Mouse (Mus musculus): ENCODE measurements around the gene Sh3gl2. TPM values are rescaled to one million over a fixed set of nuclear protein-coding genes. Genes with fewer than 3 reads are reported as not detected.

The Sh3gl2 gene
- polyA plus RNA-seq (2012; rRNA removed) (3.0 and 3.1 TPM in 2 replicates), polyA plus RNA-seq (2014; fragmentation: Nextera tagmentation; extraction: Ambion mirVana) (5.2 and 6.5 TPM in 2 replicates)

DNA sequence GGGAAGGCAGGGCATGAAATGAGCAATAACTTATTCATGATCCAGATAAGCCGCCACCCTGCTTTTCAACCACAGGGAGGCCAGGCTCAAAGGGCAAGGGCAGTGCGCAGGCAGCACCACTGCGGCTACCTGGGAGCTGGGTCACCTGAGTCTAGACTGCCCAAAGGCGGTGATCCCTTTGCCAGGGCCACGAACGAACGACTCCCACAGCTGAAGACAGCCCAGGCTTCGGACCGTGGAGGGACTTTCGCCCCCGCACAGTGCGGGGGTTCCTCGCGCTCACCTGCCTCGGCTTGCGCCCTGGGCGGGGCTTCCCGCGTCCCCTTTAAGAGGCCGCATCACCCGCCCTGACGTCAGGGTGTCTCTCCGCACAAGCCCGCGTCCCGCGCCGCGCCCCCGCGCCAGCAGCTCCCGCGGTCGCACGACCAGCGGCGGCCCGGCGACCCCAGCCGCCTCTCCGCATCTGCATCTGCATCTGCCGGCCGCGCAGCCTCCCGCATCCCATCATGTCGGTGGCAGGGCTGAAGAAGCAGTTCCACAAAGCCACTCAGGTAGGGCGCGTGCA is at the start of gene Sh3gl2:
Gene Sh3gl2 (plus strand): TSS at position 56 of the 565 bp plus-strand sequence.
- H3K9me3 ChIP-seq (ENCODE audit: control insufficient read depth, low read length), result no peaks in the 10 kb centered on the region
- WGBS, result under 1% methylated on average over 36 of the region's 48 CpGs
- peak within 1 kb of the TSS; percentile 54 for H3K4me3 ChIP-seq (replicated peaks; ENCODE audit: low read length)
- H3K27me3 ChIP-seq (ENCODE audit: control insufficient read depth, insufficient read depth, low read length), result peaks cover 33% of the 10 kb centered on the region
- peak; percentile 47; the same call in 1 of the 2 replicates for ATAC-seq (ENCODE audit: low FRiP score, low read depth)
- H3K4me2 ChIP-seq (replicated peaks; ENCODE audit: low read depth, low read length, severe bottlenecking), result peak within 1 kb of the TSS; percentile 98
- no peak for DNase-seq (ENCODE audit: low spot score)
- no peak within 1 kb of the TSS for H3K27ac ChIP-seq (replicated peaks; ENCODE audit: low read depth, low read length)
- H3K9ac ChIP-seq (ENCODE audit: low read depth, low read length, severe bottlenecking), result peak within 1 kb of the TSS; percentile 49
- no peaks in the 10 kb centered on the region for H3K36me3 ChIP-seq (ENCODE audit: control insufficient read depth, insufficient read depth, low read length)
- TF ChIP-seq POLR2A (IDR thresholded peaks at IDR 0.05; ENCODE audit: borderline replicate concordance, extremely low read depth, insufficient read depth, insufficient read length), result no peak
- H3K4me1 ChIP-seq (ENCODE audit: control insufficient read depth, insufficient read depth, low read length), result no peaks in the 10 kb centered on the region

- no peak overlapping the region for H3K4me3 ChIP-seq (replicated peaks; ENCODE audit: low read length)
- H3K4me2 ChIP-seq (replicated peaks; ENCODE audit: low read depth, low read length, severe bottlenecking), result no peak overlapping the region
- ATAC-seq (ENCODE audit: low FRiP score, low read depth) (no peak), DNase-seq (ENCODE audit: low spot score) (peak; percentile 67)
- TF ChIP-seq POLR2A (IDR thresholded peaks at IDR 0.05; ENCODE audit: borderline replicate concordance, extremely low read depth, insufficient read depth, insufficient read length), result no peak
- H3K27me3 ChIP-seq (ENCODE audit: control insufficient read depth, insufficient read depth, low read length), result no peaks in the 10 kb centered on the region
- no peak overlapping the region for H3K9ac ChIP-seq (ENCODE audit: low read depth, low read length, severe bottlenecking)
- H3K4me1 ChIP-seq (ENCODE audit: control insufficient read depth, insufficient read depth, low read length), result no peaks in the 10 kb centered on the region
- H3K36me3 ChIP-seq (ENCODE audit: control insufficient read depth, insufficient read depth, low read length), result no peaks in the 10 kb centered on the region
- WGBS, result 64% methylated on average over 4 of the region's 4 CpGs
- no peak overlapping the region for H3K27ac ChIP-seq (replicated peaks; ENCODE audit: low read depth, low read length)
- no peaks in the 10 kb centered on the region for H3K9me3 ChIP-seq (ENCODE audit: control insufficient read depth, low read length)
Observed at GRCm38 (mm10) chr4:85161156-85161555, 43.8 kb upstream of the Sh3gl2 start.

GRCm38 (mm10) chr4:85162468-85163312 is 42.2 kb upstream of the Sh3gl2 start:
- Histone ChIP-seq H3K9me3 (ENCODE audit: control insufficient read depth, low read length) (no peaks in the 10 kb centered on the region), H3K9ac (ENCODE audit: low read depth, low read length, severe bottlenecking) (no peak overlapping the region), H3K36me3 (ENCODE audit: control insufficient read depth, insufficient read depth, low read length) (no peaks in the 10 kb centered on the region), H3K4me2 (replicated peaks; ENCODE audit: low read depth, low read length, severe bottlenecking) (peak overlapping the region; percentile 25), H3K4me3 (replicated peaks; ENCODE audit: low read length) (no peak overlapping the region), H3K27me3 (ENCODE audit: control insufficient read depth, insufficient read depth, low read length) (no peaks in the 10 kb centered on the region), H3K4me1 (ENCODE audit: control insufficient read depth, insufficient read depth, low read length) (no peaks in the 10 kb centered on the region), H3K27ac (replicated peaks; ENCODE audit: low read depth, low read length) (no peak overlapping the region)
- no peak for TF ChIP-seq POLR2A (IDR thresholded peaks at IDR 0.05; ENCODE audit: borderline replicate concordance, extremely low read depth, insufficient read depth, insufficient read length)
- ATAC-seq (ENCODE audit: low FRiP score, low read depth) (peak; percentile 80; the same call in 1 of the 2 replicates), DNase-seq (ENCODE audit: low spot score) (peak; percentile 85)
- WGBS, result 32% methylated on average over 27 of the region's 27 CpGs

- no peaks in the 10 kb centered on the region for H3K27me3 ChIP-seq (ENCODE audit: control insufficient read depth, insufficient read depth, low read length)
- no peak overlapping the region for H3K4me3 ChIP-seq (replicated peaks; ENCODE audit: low read length)
- WGBS, result 87% methylated on average over 2 of the region's 2 CpGs
- H3K9ac ChIP-seq (ENCODE audit: low read depth, low read length, severe bottlenecking), result no peak overlapping the region
- H3K4me2 ChIP-seq (replicated peaks; ENCODE audit: low read depth, low read length, severe bottlenecking), result no peak overlapping the region
- H3K36me3 ChIP-seq (ENCODE audit: control insufficient read depth, insufficient read depth, low read length), result no peaks in the 10 kb centered on the region
- no peak for DNase-seq (ENCODE audit: low spot score)
- no peak overlapping the region for H3K27ac ChIP-seq (replicated peaks; ENCODE audit: low read depth, low read length)
- H3K4me1 ChIP-seq (ENCODE audit: control insufficient read depth, insufficient read depth, low read length), result no peaks in the 10 kb centered on the region
- no peak for TF ChIP-seq POLR2A (IDR thresholded peaks at IDR 0.05; ENCODE audit: borderline replicate concordance, extremely low read depth, insufficient read depth, insufficient read length)
- H3K9me3 ChIP-seq (ENCODE audit: control insufficient read depth, low read length), result no peaks in the 10 kb centered on the region
- no peak for ATAC-seq (ENCODE audit: low FRiP score, low read depth)
Observed at GRCm38 (mm10) chr4:85163313-85163615, 41.7 kb upstream of the Sh3gl2 start.

DNA sequence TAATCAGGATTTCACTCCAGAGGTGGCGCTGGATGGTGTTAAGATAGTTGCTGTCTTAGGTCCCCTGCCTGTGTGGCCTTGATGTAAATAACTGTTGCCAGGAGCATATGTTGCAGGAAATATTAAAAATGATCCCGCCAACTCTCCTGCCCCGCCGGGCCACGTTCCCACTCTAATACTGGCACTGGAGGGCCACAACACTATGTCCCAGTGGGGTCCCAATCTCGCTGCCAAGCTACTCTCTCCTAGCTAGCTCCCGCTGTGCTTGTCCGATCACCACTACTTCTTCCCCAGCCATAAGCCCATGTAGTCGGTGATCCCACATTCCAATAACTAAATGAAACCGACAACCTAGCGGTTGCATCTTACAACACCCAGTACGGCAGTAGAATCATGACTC is 36.9 kb upstream of the Sh3gl2 start:
- H3K27me3 ChIP-seq (ENCODE audit: control insufficient read depth, insufficient read depth, low read length), result no peaks in the 10 kb centered on the region
- no peaks in the 10 kb centered on the region for H3K9me3 ChIP-seq (ENCODE audit: control insufficient read depth, low read length)
- no peaks in the 10 kb centered on the region for H3K4me1 ChIP-seq (ENCODE audit: control insufficient read depth, insufficient read depth, low read length)
- no peak for TF ChIP-seq POLR2A (IDR thresholded peaks at IDR 0.05; ENCODE audit: borderline replicate concordance, extremely low read depth, insufficient read depth, insufficient read length)
- no peak overlapping the region for H3K27ac ChIP-seq (replicated peaks; ENCODE audit: low read depth, low read length)
- DNase-seq (ENCODE audit: low spot score) (no peak), ATAC-seq (ENCODE audit: low FRiP score, low read depth) (no peak)
- no peak overlapping the region for H3K9ac ChIP-seq (ENCODE audit: low read depth, low read length, severe bottlenecking)
- WGBS, result 89% methylated on average over 12 of the region's 12 CpGs
- H3K36me3 ChIP-seq (ENCODE audit: control insufficient read depth, insufficient read depth, low read length), result no peaks in the 10 kb centered on the region
- H3K4me2 ChIP-seq (replicated peaks; ENCODE audit: low read depth, low read length, severe bottlenecking), result no peak overlapping the region
- H3K4me3 ChIP-seq (replicated peaks; ENCODE audit: low read length), result no peak overlapping the region
